Mouse (Mus musculus) CD4-positive naive resting alpha-beta T cell, adult 57 days (primary cell): ENCODE measurements around the gene Slc35a1. TPM values are rescaled to one million over a fixed set of nuclear protein-coding genes. Genes with fewer than 3 reads are reported as not detected.

Experiments used
- total RNA-seq: library from RNA; stranded (reverse); gene quantifications from one replicate; pipeline ENCODE4 v1.2.4, GENCODE M21; 2023

Slc35a1 gene
- 13.6 TPM for total RNA-seq

GRCm38 (mm10) chr4:34686874-34687567 lies at the start of gene Slc35a1:
TSS of gene Slc35a1 (minus strand) at chr4:34687438.

GRCm38 (mm10) chr4:34729851-34730341 lies 42.7 kb upstream of the Slc35a1 start, which contains the start of gene Cfap206:
TSS of gene Cfap206 (minus strand) at chr4:34730206.

GRCm38 (mm10) chr4:34614630-34615094 lies 72.6 kb downstream of the Slc35a1 start, which contains the start of the genes Orc3 and Rars2:
TSS of gene Orc3 (minus strand) at chr4:34614944.
TSS of gene Rars2 (plus strand) at chr4:34614957.

Other genes starting within 250 kb of the Slc35a1 start
- gene Akirin2, start 136.5 kb downstream of the Slc35a1 start, total RNA-seq = 73.0 TPM
- gene Orc3, start 72.5 kb downstream of the Slc35a1 start, total RNA-seq = 81.2 TPM
- gene Rars2, start 72.5 kb downstream of the Slc35a1 start, total RNA-seq = 18.1 TPM
- gene Cfap206, start 42.8 kb upstream of the Slc35a1 start, total RNA-seq = not detected
- gene Gm136, start 68.8 kb upstream of the Slc35a1 start, total RNA-seq = not detected
- 9.3 TPM for gene Smim8, start 91.0 kb upstream of the Slc35a1 start, total RNA-seq
- gene Zfp292, start 195.5 kb upstream of the Slc35a1 start, total RNA-seq = 66.2 TPM
- not detected for gene Cga, start 206.3 kb upstream of the Slc35a1 start, total RNA-seq